Mouse (Mus musculus): ENCODE measurements around the gene Misp. TPM values are rescaled to one million over a fixed set of nuclear protein-coding genes. Genes with fewer than 3 reads are reported as not detected.

The Misp gene
- polyA plus RNA-seq, 1 experiment from 2014 or later: 0.85 TPM

DNA sequence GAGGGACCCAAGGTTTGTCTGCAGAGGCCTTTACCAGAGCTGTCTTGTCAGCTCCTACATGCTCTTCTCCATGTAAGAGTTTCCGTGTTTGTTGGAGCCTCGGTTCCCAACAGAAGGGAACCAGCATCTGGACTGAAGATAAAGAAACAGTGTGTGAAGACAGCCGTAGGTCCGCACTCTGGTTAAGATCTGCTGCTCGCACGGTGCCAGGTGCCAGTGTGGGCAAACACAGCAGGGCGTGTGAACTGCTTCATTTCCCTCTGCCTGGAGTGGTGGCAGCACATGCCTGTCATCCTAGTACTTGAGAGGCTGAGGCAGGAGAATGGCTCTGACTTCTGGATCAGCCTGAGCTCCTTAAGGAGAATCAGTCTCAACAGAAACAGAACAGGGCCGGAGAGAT lies 51.1 kb downstream of the Misp start:
- 92% methylated on average over 8 of the region's 8 CpGs for WGBS
- peaks cover 68% of the 10 kb centered on the region for H3K4me1 ChIP-seq (replicated peaks)
- peak overlapping the region; percentile 44 for H3K9ac ChIP-seq (replicated peaks)
- H3K27me3 ChIP-seq: no peaks in the 10 kb centered on the region
- peak overlapping the region; percentile 25; the same call in 1 of the 2 replicates for H3K27ac ChIP-seq
- H3K4me3 ChIP-seq (replicated peaks): peak overlapping the region; percentile 77
- H3K9me3 ChIP-seq: no peaks in the 10 kb centered on the region
- no peak for ATAC-seq
- H3K4me2 ChIP-seq (replicated peaks): peak overlapping the region; percentile 97
- peaks cover 48% of the 10 kb centered on the region for H3K36me3 ChIP-seq

DNA sequence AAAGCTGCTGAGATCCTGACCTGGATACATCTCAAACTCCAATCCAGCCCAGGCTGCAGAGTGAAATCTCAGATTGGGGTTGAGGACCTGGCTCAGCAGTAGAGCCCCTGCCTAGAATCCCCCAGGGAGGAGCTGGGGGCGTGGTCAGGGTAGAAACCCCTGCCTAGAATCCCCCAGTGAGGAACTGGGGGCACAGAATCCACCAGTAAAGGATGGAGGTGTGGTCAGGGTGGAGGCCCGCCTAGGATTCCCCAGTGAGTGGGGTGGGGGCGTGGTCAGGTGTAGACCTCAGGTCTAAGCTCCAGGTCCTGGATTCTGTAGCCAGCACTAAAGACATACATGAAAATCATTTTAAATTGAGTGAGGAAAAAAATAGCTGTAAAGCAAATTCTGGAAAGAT lies 52.1 kb downstream of the Misp start:
- H3K4me1 ChIP-seq (replicated peaks): peaks cover 60% of the 10 kb centered on the region
- ATAC-seq: no peak
- 40% methylated on average over 3 of the region's 3 CpGs for WGBS

DNA sequence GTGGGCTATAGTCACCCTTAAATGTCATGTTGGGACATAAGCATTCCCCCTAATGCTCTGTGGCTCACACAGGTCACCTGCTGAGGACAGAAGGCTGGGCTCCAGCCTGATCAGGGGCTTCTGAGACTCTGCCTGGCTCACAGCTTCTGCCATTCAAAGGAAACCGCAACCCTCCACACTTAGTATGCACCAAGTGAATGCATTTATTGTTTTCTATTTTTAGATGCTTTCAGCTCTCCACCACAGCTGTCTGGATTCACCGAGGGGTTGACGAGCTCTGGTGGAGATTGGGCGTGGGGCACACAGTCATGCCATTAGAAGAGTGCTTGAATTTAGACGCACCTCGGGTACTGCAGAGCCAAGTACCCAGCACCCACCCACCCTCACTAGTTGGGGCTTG lies 52.5 kb downstream of the Misp start:
- 5% methylated on average over 6 of the region's 6 CpGs for WGBS
- ATAC-seq: 0 out of 2 replicates have a peak, but pooled peaks have one; percentile 10
- peaks cover 39% of the 10 kb centered on the region for H3K36me3 ChIP-seq
- H3K9me3 ChIP-seq: no peaks in the 10 kb centered on the region
- peak overlapping the region; percentile 97 for H3K4me2 ChIP-seq (replicated peaks)
- H3K27me3 ChIP-seq: no peaks in the 10 kb centered on the region
- H3K4me1 ChIP-seq (replicated peaks): peaks cover 58% of the 10 kb centered on the region
- H3K27ac ChIP-seq: peak overlapping the region; percentile 95
- H3K4me3 ChIP-seq (replicated peaks): peak overlapping the region; percentile 77
- H3K9ac ChIP-seq (replicated peaks): peak overlapping the region; percentile 96

More for the DNA sequence above, 52.1 kb downstream of the Misp start:
- Histone ChIP-seq H3K9me3 (no peaks in the 10 kb centered on the region), H3K27me3 (no peaks in the 10 kb centered on the region), H3K27ac (peak overlapping the region; percentile 95), H3K9ac (replicated peaks) (peak overlapping the region; percentile 96), H3K4me3 (replicated peaks) (peak overlapping the region; percentile 77), H3K4me2 (replicated peaks) (peak overlapping the region; percentile 97), H3K36me3 (peaks cover 40% of the 10 kb centered on the region)

- peak; percentile 10 for ATAC-seq
These were observed 53.0 kb downstream of the Misp start for GRCm38 (mm10) chr10:79873715-79874289.

GRCm38 (mm10) chr10:79874290-79874862 lies 53.6 kb downstream of the Misp start, which contains the start of the genes Prtn3 and Plppr3:
Gene Prtn3 (plus strand): TSS chr10:79874476.
Gene Plppr3 (minus strand): TSS chr10:79874634.
- ATAC-seq: peak; percentile 90
- Histone ChIP-seq H3K27me3 (0 out of 2 replicates have a peak, but pooled peaks cover under 1% of the 10 kb centered on the region), H3K4me1 (replicated peaks) (peaks cover 48% of the 10 kb centered on the region), H3K4me2 (replicated peaks) (peak within 1 kb of the TSS; percentile 97), H3K9me3 (no peaks in the 10 kb centered on the region), H3K27ac (peak within 1 kb of the TSS; percentile 95), H3K36me3 (peaks cover 29% of the 10 kb centered on the region), H3K4me3 (replicated peaks) (peak within 1 kb of the TSS; percentile 77), H3K9ac (replicated peaks) (peak within 1 kb of the TSS; percentile 96)
- under 1% methylated on average over 43 of the region's 57 CpGs for WGBS

More at GRCm38 (mm10) chr10:79873715-79874289, 53.0 kb downstream of the Misp start:
- no peaks in the 10 kb centered on the region for H3K27me3 ChIP-seq
- H3K9ac ChIP-seq (replicated peaks): peak overlapping the region; percentile 96
- WGBS: under 1% methylated on average over 26 of the region's 26 CpGs
- H3K4me1 ChIP-seq (replicated peaks): peaks cover 54% of the 10 kb centered on the region
- H3K4me2 ChIP-seq (replicated peaks): peak overlapping the region; percentile 97
- peak overlapping the region; percentile 95 for H3K27ac ChIP-seq
- no peaks in the 10 kb centered on the region for H3K9me3 ChIP-seq
- peak overlapping the region; percentile 77 for H3K4me3 ChIP-seq (replicated peaks)
- H3K36me3 ChIP-seq: peaks cover 35% of the 10 kb centered on the region

GRCm38 (mm10) chr10:79877174-79877573 lies 56.4 kb downstream of the Misp start:
- Histone ChIP-seq H3K4me2 (replicated peaks) (no peak overlapping the region), H3K9ac (replicated peaks) (no peak overlapping the region), H3K27me3 (peaks cover 25% of the 10 kb centered on the region), H3K9me3 (no peaks in the 10 kb centered on the region), H3K4me3 (replicated peaks) (no peak overlapping the region), H3K27ac (no peak overlapping the region), H3K4me1 (replicated peaks) (peaks cover 29% of the 10 kb centered on the region), H3K36me3 (0 out of 2 replicates have a peak, but pooled peaks cover 4% of the 10 kb centered on the region)
- ATAC-seq: no peak
- WGBS: 56% methylated on average over 1 of the region's 1 CpGs

GRCm38 (mm10) chr10:79877757-79878156 lies 57.0 kb downstream of the Misp start:
- Histone ChIP-seq H3K4me2 (replicated peaks) (no peak overlapping the region), H3K27ac (no peak overlapping the region), H3K4me3 (replicated peaks) (no peak overlapping the region), H3K4me1 (replicated peaks) (peaks cover 28% of the 10 kb centered on the region), H3K9me3 (no peaks in the 10 kb centered on the region), H3K36me3 (0 out of 2 replicates have a peak, but pooled peaks cover 1% of the 10 kb centered on the region), H3K9ac (replicated peaks) (no peak overlapping the region), H3K27me3 (peaks cover 31% of the 10 kb centered on the region)
- ATAC-seq: no peak
- WGBS: 40% methylated on average over 12 of the region's 12 CpGs

- Histone ChIP-seq H3K4me2 (replicated peaks) (no peak overlapping the region), H3K4me1 (replicated peaks) (peaks cover 23% of the 10 kb centered on the region), H3K9me3 (no peaks in the 10 kb centered on the region), H3K4me3 (replicated peaks) (no peak overlapping the region), H3K27me3 (peaks cover 40% of the 10 kb centered on the region), H3K27ac (no peak overlapping the region), H3K9ac (replicated peaks) (no peak overlapping the region), H3K36me3 (no peaks in the 10 kb centered on the region)
- ATAC-seq: no peak
- 46% methylated on average over 3 of the region's 3 CpGs for WGBS
These were observed 58.7 kb downstream of the Misp start for GRCm38 (mm10) chr10:79879527-79879926.

Small RNA genes within 50 kb of the gene (microRNA-seq; reads per million reads assigned to microRNA genes)
- not detected for gene Mir6910

Other genes with a start within 250 kb of the Misp start
- not detected in 2 replicates for gene Theg, start 233.7 kb upstream of the Misp start, polyA plus RNA-seq (2015; fragmentation: Nextera tagmentation; extraction: Ambion mirVana)
- 0.24 and 0.28 TPM in 2 replicates for gene C2cd4c, start 207.0 kb upstream of the Misp start, polyA plus RNA-seq (2015; fragmentation: Nextera tagmentation; extraction: Ambion mirVana)
- gene Shc2, start 183.1 kb upstream of the Misp start, polyA plus RNA-seq (2015; fragmentation: Nextera tagmentation; extraction: Ambion mirVana): 18.4 and 20.5 TPM in 2 replicates
- 0.27 TPM in 1 of 2 replicates, not detected in the other for gene Odf3l2, start 175.3 kb upstream of the Misp start, polyA plus RNA-seq (2015; fragmentation: Nextera tagmentation; extraction: Ambion mirVana)
- gene Madcam1, start 156.4 kb upstream of the Misp start, polyA plus RNA-seq (2015; fragmentation: Nextera tagmentation; extraction: Ambion mirVana): 0.50 and 0.90 TPM in 2 replicates
- 80.8 and 84.1 TPM in 2 replicates for gene Tpgs1, start 151.6 kb upstream of the Misp start, polyA plus RNA-seq (2015; fragmentation: Nextera tagmentation; extraction: Ambion mirVana)
- gene Cdc34, start 138.8 kb upstream of the Misp start, polyA plus RNA-seq (2015; fragmentation: Nextera tagmentation; extraction: Ambion mirVana): 109 and 110 TPM in 2 replicates
- 1.4 and 1.7 TPM in 2 replicates for gene Gzmm, start 132.0 kb upstream of the Misp start, polyA plus RNA-seq (2015; fragmentation: Nextera tagmentation; extraction: Ambion mirVana)
- 564 and 608 TPM in 2 replicates for gene Bsg, start 116.5 kb upstream of the Misp start, polyA plus RNA-seq (2015; fragmentation: Nextera tagmentation; extraction: Ambion mirVana)
- 0.18 and 0.43 TPM in 2 replicates for gene Hcn2, start 104.4 kb upstream of the Misp start, polyA plus RNA-seq (2015; fragmentation: Nextera tagmentation; extraction: Ambion mirVana)
- gene Polrmt, start 74.4 kb upstream of the Misp start, polyA plus RNA-seq (2015; fragmentation: Nextera tagmentation; extraction: Ambion mirVana): 38.5 and 43.9 TPM in 2 replicates
- 1.1 and 1.3 TPM in 2 replicates for gene Fgf22, start 65.9 kb upstream of the Misp start, polyA plus RNA-seq (2015; fragmentation: Nextera tagmentation; extraction: Ambion mirVana)
- gene Rnf126, start 54.0 kb upstream of the Misp start, polyA plus RNA-seq (2015; fragmentation: Nextera tagmentation; extraction: Ambion mirVana): 71.5 and 82.3 TPM in 2 replicates
- 0.63 and 1.1 TPM in 2 replicates for gene Fstl3, start 43.7 kb upstream of the Misp start, polyA plus RNA-seq (2015; fragmentation: Nextera tagmentation; extraction: Ambion mirVana)
- gene Prss57, start 30.0 kb upstream of the Misp start, polyA plus RNA-seq (2015; fragmentation: Nextera tagmentation; extraction: Ambion mirVana): not detected in 2 replicates
- 246 and 261 TPM in 2 replicates for gene Palm, start 27.4 kb upstream of the Misp start, polyA plus RNA-seq (2015; fragmentation: Nextera tagmentation; extraction: Ambion mirVana)
- 106 and 116 TPM in 2 replicates for gene Ptbp1, start 33.4 kb downstream of the Misp start, polyA plus RNA-seq (2015; fragmentation: Nextera tagmentation; extraction: Ambion mirVana)
- 14.9 and 16.9 TPM in 2 replicates for gene Prtn3, start 53.5 kb downstream of the Misp start, polyA plus RNA-seq (2015; fragmentation: Nextera tagmentation; extraction: Ambion mirVana)
- gene Plppr3, start 53.6 kb downstream of the Misp start, polyA plus RNA-seq (2015; fragmentation: Nextera tagmentation; extraction: Ambion mirVana): 426 and 432 TPM in 2 replicates
- not detected in 2 replicates for gene Elane, start 65.3 kb downstream of the Misp start, polyA plus RNA-seq (2015; fragmentation: Nextera tagmentation; extraction: Ambion mirVana)
- gene Cfd, start 69.9 kb downstream of the Misp start, polyA plus RNA-seq (2015; fragmentation: Nextera tagmentation; extraction: Ambion mirVana): not detected in 2 replicates
- 62.9 and 69.1 TPM in 2 replicates for gene Med16, start 87.9 kb downstream of the Misp start, polyA plus RNA-seq (2015; fragmentation: Nextera tagmentation; extraction: Ambion mirVana)
- 17.5 and 34.1 TPM in 2 replicates for gene Gm26602, start 89.9 kb downstream of the Misp start, polyA plus RNA-seq (2015; fragmentation: Nextera tagmentation; extraction: Ambion mirVana)
- 2.2 and 2.3 TPM in 2 replicates for gene Kiss1r, start 96.0 kb downstream of the Misp start, polyA plus RNA-seq (2015; fragmentation: Nextera tagmentation; extraction: Ambion mirVana)
- 231 TPM in 2 replicates for gene R3hdm4, start 100.2 kb downstream of the Misp start, polyA plus RNA-seq (2015; fragmentation: Nextera tagmentation; extraction: Ambion mirVana)
- 3.8 and 3.9 TPM in 2 replicates for gene Arid3a, start 106.1 kb downstream of the Misp start, polyA plus RNA-seq (2015; fragmentation: Nextera tagmentation; extraction: Ambion mirVana)
- gene Wdr18, start 139.2 kb downstream of the Misp start, polyA plus RNA-seq (2015; fragmentation: Nextera tagmentation; extraction: Ambion mirVana): 76.7 and 78.4 TPM in 2 replicates
- gene Grin3b, start 149.7 kb downstream of the Misp start, polyA plus RNA-seq (2015; fragmentation: Nextera tagmentation; extraction: Ambion mirVana): 0.24 and 0.57 TPM in 2 replicates
- gene Tmem259, start 163.3 kb downstream of the Misp start, polyA plus RNA-seq (2015; fragmentation: Nextera tagmentation; extraction: Ambion mirVana): 13.7 and 16.7 TPM in 2 replicates
- 29.5 and 37.1 TPM in 2 replicates for gene Cnn2, start 167.6 kb downstream of the Misp start, polyA plus RNA-seq (2015; fragmentation: Nextera tagmentation; extraction: Ambion mirVana)
- gene Abca7, start 175.5 kb downstream of the Misp start, polyA plus RNA-seq (2015; fragmentation: Nextera tagmentation; extraction: Ambion mirVana): 5.4 and 5.8 TPM in 2 replicates
- gene Arhgap45, start 195.7 kb downstream of the Misp start, polyA plus RNA-seq (2015; fragmentation: Nextera tagmentation; extraction: Ambion mirVana): 1.5 and 1.6 TPM in 2 replicates
- gene Polr2e, start 218.8 kb downstream of the Misp start, polyA plus RNA-seq (2015; fragmentation: Nextera tagmentation; extraction: Ambion mirVana): 159 and 174 TPM in 2 replicates
- gene Gpx4, start 226.2 kb downstream of the Misp start, polyA plus RNA-seq (2015; fragmentation: Nextera tagmentation; extraction: Ambion mirVana): 498 and 532 TPM in 2 replicates

Data from midbrain, embryonic 13.5 days (tissue).